Mouse (Mus musculus): ENCODE data around the gene Prl2c5. TPM values are rescaled to one million over a fixed set of nuclear protein-coding genes. Genes with fewer than 3 reads are reported as not detected.

The Prl2c5 gene
- polyA plus RNA-seq (2014; fragmentation: Illumina TruSeq; extraction: RNeasy Lipid Tissue Mini Kit (QIAGEN cat#74804); ENCODE audit: low read depth, low replicate concordance): not detected

DNA sequence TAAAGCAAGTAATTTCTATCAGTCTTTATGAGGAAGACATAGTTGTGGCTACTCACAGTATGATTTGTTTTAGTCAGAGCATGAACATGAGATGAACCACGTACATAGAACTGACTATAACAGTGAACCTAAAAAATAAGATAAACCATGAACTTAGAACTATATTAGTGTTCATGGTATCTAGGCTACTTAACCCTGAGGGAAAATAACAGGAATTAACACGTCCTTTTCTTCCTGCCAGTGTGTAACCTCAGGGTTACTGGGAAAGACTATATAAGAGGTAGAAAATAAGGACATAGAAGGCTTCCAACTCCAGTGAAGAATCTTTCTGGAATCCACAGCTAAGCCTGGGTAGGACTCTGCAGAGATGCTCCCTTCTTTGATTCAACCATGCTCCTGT is at the start of gene Prl2c5:
Prl2c5 (plus strand) TSS at position 301 of the 400 bp plus-strand sequence.

Other genes with a start within 250 kb of the Prl2c5 start
- not detected for gene Prl2c2, start 177.3 kb upstream of the Prl2c5 start, polyA plus RNA-seq (2014; fragmentation: Illumina TruSeq; extraction: RNeasy Lipid Tissue Mini Kit (QIAGEN cat#74804); ENCODE audit: low read depth, low replicate concordance)
- gene Gpr137b, start 211.3 kb downstream of the Prl2c5 start, polyA plus RNA-seq (2014; fragmentation: Illumina TruSeq; extraction: RNeasy Lipid Tissue Mini Kit (QIAGEN cat#74804); ENCODE audit: low read depth, low replicate concordance): 1.2 TPM